13 mouse cellular contexts compared by ENCODE assay signal in the genomic region with DNA sequence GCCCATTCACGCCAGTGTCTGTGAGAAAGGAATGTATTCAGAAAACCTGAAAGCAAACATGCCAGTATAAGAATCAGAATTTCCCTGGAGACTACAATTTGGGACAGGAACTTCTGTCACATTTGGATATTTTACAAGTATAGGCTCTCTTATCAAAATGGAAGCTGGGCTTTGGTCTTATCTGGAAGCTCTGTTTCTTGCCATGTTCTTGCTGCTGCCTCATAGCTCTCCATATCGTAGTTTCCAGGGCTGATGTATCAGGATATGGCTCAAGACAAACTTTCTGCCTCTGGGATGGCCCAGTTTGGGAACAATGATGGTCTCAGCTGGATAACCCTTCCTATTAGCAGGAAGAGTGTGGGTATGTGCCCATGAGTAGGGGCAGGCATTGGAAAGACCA.
"Had no signal": no experiment of that assay in that cellular context is flagged by ENCODE, and none has a peak within 500 bp of the region (broad histone marks: within the 10 kb centered on the region; RNA-seq: fewer than 3 reads in every experiment).

No protein-coding gene starts in this region.

- ATAC-seq: intestine, embryonic 15.5 days; lung, postnatal 0 days; midbrain, embryonic 15.5 days had no signal

- H3K4me3 ChIP-seq: intestine, embryonic 15.5 days; layer of hippocampus, adult 2 months; midbrain, embryonic 15.5 days; neural tube, embryonic 13.5 days; stomach, embryonic 15.5 days had no signal

- H3K36me3 ChIP-seq: midbrain, embryonic 15.5 days had no signal

- H3K9me3 ChIP-seq: intestine, embryonic 15.5 days; midbrain, embryonic 15.5 days; neural tube, embryonic 13.5 days; stomach, embryonic 15.5 days had no signal

- H3K4me2 ChIP-seq: intestine, embryonic 15.5 days; midbrain, embryonic 15.5 days; neural tube, embryonic 13.5 days; stomach, embryonic 15.5 days had no signal

- H3K27ac ChIP-seq: intestine, embryonic 15.5 days; layer of hippocampus, adult 2 months; midbrain, embryonic 15.5 days; neural tube, embryonic 13.5 days; stomach, embryonic 15.5 days had no signal

- H3K27me3 ChIP-seq: intestine, embryonic 15.5 days; midbrain, embryonic 15.5 days; neural tube, embryonic 13.5 days; stomach, embryonic 15.5 days had no signal

- DNase-seq: kidney, adult 18-20 months; kidney, postnatal 10 days; kidney, postnatal 4 days; left cerebral cortex, postnatal 4 days; lung, adult 2 months; lung, postnatal 36 days; retina, postnatal 1 day had no signal

- H3K9ac ChIP-seq: intestine, embryonic 15.5 days; midbrain, embryonic 15.5 days; neural tube, embryonic 13.5 days; stomach, embryonic 15.5 days had no signal
